Mouse (Mus musculus) thymus, adult 2 months (tissue): ENCODE results near the gene Cped1.
A peak's percentile ranks its signal among the peaks of the same experiment; 100 is the strongest.

Experiments
- CTCF ChIP-seq: fragments of 200-500 bp; IDR thresholded peaks from 2 replicates; pipeline ENCODE4 v1.5.1; 2012; ENCODE audit warnings: mild to moderate bottlenecking, control low read depth, low read length, moderate library complexity, borderline replicate concordance; ENCODE audit not compliant: control insufficient read depth, poor library complexity, insufficient read depth; ENCODE audit errors: extremely low read depth
- POLR2A ChIP-seq: fragments of 200-500 bp; IDR thresholded peaks from 2 replicates; pipeline ENCODE4 v1.6.1; 2012; ENCODE audit warnings: mild to moderate bottlenecking, low read length, control low read depth, moderate library complexity; ENCODE audit not compliant: control insufficient read depth, poor library complexity, insufficient read depth; ENCODE audit errors: extremely low read depth

GRCm38 (mm10) chr6:21949771-21950448 lies 35.8 kb upstream of the Cped1 start:
- TF ChIP-seq POLR2A = peak; percentile 38; the same call in 1 of the 2 replicates
- TF ChIP-seq CTCF = peak; percentile 62; the same call in 1 of the 2 replicates
